Mouse (Mus musculus) lung, embryonic 14.5 days (tissue): ENCODE measurements at regions not wholly inside any gene's neighbourhood (a gene's known extent, or its start where the extent isn't known, plus 50 kb on each side); places are given as distances from the start of the nearest gene placed in this dataset.

ENCODE experiments used
- ATAC-seq: fragments of 200-750 bp; cut with Nextera tagmentation; 2 replicates; pipeline ENCODE4 v1.8.0; 2017; ENCODE audit warnings: mild to moderate bottlenecking, moderate TSS enrichment, moderate library complexity; ENCODE audit not compliant: insufficient read depth
- DNase-seq: peaks from one replicate; pipeline ENCODE4 v3.0.0-alpha.2; 2015
- H3K27ac ChIP-seq: fragments of 300-500 bp; sonication (generic); 2 replicates; pipeline ENCODE4 v1.5.1; 2014; ENCODE audit warnings: low read depth, mild to moderate bottlenecking, moderate library complexity
- H3K27me3 ChIP-seq: fragments of 300-500 bp; sonication (generic); 2 replicates; pipeline ENCODE4 v1.6.1; 2014; ENCODE audit warnings: low read length, control low read depth; ENCODE audit not compliant: insufficient read depth
- H3K36me3 ChIP-seq: fragments of 300-500 bp; sonication (generic); 2 replicates; pipeline ENCODE4 v1.6.1; 2014; ENCODE audit warnings: control low read depth; ENCODE audit not compliant: insufficient read depth
- H3K4me1 ChIP-seq: fragments of 300-500 bp; sonication (generic); 2 replicates; pipeline ENCODE4 v1.6.1; 2014; ENCODE audit warnings: antibody characterized with exemption, control low read depth; ENCODE audit not compliant: insufficient read depth
- H3K4me2 ChIP-seq: fragments of 300-500 bp; sonication (generic); 2 replicates; pipeline ENCODE4 v1.6.1; 2014; ENCODE audit warnings: mild to moderate bottlenecking
- H3K4me3 ChIP-seq: fragments of 300-500 bp; sonication (generic); 2 replicates; pipeline ENCODE4 v1.5.1; 2014; ENCODE audit warnings: low read depth, low read length
- H3K9ac ChIP-seq: fragments of 300-500 bp; sonication (generic); 2 replicates; pipeline ENCODE4 v1.6.1; 2014
- H3K9me3 ChIP-seq: fragments of 300-500 bp; sonication (generic); 2 replicates; pipeline ENCODE4 v1.6.1; 2016; ENCODE audit warnings: low read depth, low read length, control low read depth
- CTCF ChIP-seq: IDR thresholded peaks from 2 replicates; pipeline ENCODE4 v1.5.1; 2016; ENCODE audit warnings: antibody characterized with exemption, low read depth
- WGBS: fragments of 180-500 bp; shearing (Covaris S2); extraction: QIAGEN DNeasy Blood & Tissue Kit; methylation state at CpG from one replicate; pipeline ENCODE4 v1.1.7; 2014; 5-methylcytosine and 5-hydroxymethylcytosine counted together

DNA sequence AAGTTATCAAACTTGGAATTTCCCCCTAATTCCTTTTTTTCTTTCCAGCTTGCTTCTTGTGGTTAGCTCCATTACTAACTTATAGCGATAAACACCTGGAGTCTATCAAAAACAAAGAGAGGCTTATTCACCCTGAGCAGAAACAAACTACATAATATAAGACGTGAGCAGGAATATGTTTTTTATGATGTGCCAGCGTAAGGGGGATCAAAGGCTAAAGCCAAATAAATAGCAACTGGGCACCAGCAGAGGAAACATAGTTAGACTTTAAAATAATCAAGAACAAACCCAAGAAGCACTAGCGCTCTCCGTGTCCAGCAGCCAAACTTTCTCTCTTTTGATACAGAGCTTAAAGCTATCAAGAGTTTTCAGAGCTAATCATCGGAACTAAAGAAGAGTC, 76.1 kb downstream of the Rps12 start:
- no peak for ATAC-seq
- Histone ChIP-seq H3K4me3 (no peak overlapping the region), H3K4me1 (peaks cover 5% of the 10 kb centered on the region), H3K36me3 (no peaks in the 10 kb centered on the region), H3K9me3 (no peaks in the 10 kb centered on the region), H3K27ac (no peak overlapping the region), H3K9ac (no peak overlapping the region), H3K4me2 (0 out of 2 replicates have a peak overlapping the region, but pooled peaks have one; percentile 4), H3K27me3 (no peaks in the 10 kb centered on the region)
- no peak for TF ChIP-seq CTCF
- WGBS: 46% methylated on average over 6 of the region's 6 CpGs
- no peak for DNase-seq

DNA sequence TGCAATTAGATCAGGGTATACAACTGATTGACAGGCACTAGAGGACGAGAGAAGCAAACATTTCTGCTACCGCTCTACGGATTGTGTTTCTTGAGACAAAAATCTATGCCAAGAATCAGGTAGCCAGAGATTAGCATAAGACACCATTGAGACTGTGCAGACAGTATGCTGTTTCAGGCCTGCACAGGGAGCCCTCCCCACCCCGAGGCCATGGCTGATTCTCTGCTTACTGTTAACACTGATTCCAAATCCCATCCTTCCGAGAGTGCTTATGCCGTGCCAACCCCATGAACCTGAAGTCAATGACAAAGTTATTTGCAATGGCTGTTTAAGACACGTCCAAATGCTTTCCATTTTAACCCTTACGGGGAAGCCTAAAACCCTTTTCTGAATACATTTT, 78.8 kb downstream of the Rps12 start:
- no peaks in the 10 kb centered on the region for H3K9me3 ChIP-seq
- no peak overlapping the region for H3K4me2 ChIP-seq
- H3K36me3 ChIP-seq: no peaks in the 10 kb centered on the region
- peaks cover 5% of the 10 kb centered on the region for H3K4me1 ChIP-seq
- ATAC-seq (no peak), DNase-seq (no peak)
- no peak overlapping the region for H3K4me3 ChIP-seq
- no peak for TF ChIP-seq CTCF
- no peaks in the 10 kb centered on the region for H3K27me3 ChIP-seq
- H3K9ac ChIP-seq: no peak overlapping the region
- H3K27ac ChIP-seq: no peak overlapping the region
- WGBS: 81% methylated on average over 8 of the region's 8 CpGs

- peaks cover 5% of the 10 kb centered on the region for H3K4me1 ChIP-seq
- H3K27ac ChIP-seq: no peak overlapping the region
- no peak overlapping the region for H3K4me3 ChIP-seq
- H3K9ac ChIP-seq: no peak overlapping the region
- H3K36me3 ChIP-seq: no peaks in the 10 kb centered on the region
- H3K9me3 ChIP-seq: no peaks in the 10 kb centered on the region
- no peak; the same call in 1 of the 2 replicates for ATAC-seq
- no peaks in the 10 kb centered on the region for H3K27me3 ChIP-seq
- DNase-seq: peak; percentile 66
- TF ChIP-seq CTCF: no peak
- 22% methylated on average over 3 of the region's 3 CpGs for WGBS
- no peak overlapping the region for H3K4me2 ChIP-seq
Observed at GRCm38 (mm10) chr10:23707141-23707540, 79.9 kb downstream of the Rps12 start.

DNA sequence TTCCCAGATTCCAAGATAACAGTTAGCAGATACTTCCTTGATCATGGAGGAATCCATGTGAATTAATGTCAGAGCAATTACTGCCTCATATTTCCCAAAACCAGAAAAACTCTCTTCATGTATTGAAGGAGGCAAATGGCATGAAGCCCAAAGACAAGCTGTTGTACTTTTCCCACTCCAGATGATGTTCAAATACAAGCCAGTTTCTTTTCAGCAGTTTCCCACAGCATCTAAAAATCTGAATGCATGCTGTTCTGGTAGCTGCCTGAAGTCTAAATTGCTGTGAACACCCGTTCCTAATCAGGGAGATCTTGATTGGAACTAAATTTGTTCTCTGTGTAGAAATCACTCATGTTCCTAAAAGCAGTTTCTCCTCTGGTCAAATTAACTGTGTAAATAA, 83.0 kb downstream of the Rps12 start:
- TF ChIP-seq CTCF: no peak
- Histone ChIP-seq H3K4me1 (no peaks in the 10 kb centered on the region), H3K9ac (no peak overlapping the region), H3K4me3 (no peak overlapping the region), H3K27ac (no peak overlapping the region), H3K27me3 (no peaks in the 10 kb centered on the region), H3K4me2 (no peak overlapping the region), H3K36me3 (no peaks in the 10 kb centered on the region), H3K9me3 (no peaks in the 10 kb centered on the region)
- ATAC-seq: no peak
- WGBS: 41% methylated on average over 1 of the region's 1 CpGs
- DNase-seq: no peak

DNA sequence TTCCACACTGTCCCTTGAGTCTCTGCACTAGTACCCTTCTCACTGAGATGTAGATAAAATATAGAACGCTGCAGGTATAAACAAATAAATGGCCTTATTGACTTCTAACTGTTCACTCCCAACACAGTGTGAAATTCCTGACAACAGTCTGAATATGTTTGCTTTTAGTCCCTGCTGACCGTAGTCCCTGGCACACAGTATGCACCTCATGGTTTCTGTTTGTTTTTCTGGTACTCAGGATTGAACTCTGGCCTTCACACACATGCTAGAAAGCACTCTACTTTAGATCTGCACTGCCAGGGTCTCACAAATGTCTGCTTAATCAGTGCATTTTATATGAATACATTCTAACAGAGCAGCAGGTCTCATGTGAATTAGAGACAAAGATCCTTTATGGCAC, 95.8 kb downstream of the Rps12 start:
- Histone ChIP-seq H3K9me3 (no peaks in the 10 kb centered on the region), H3K27ac (no peak overlapping the region), H3K27me3 (no peaks in the 10 kb centered on the region), H3K4me2 (no peak overlapping the region), H3K4me3 (no peak overlapping the region), H3K9ac (no peak overlapping the region), H3K36me3 (no peaks in the 10 kb centered on the region), H3K4me1 (no peaks in the 10 kb centered on the region; the same call in 1 of the 2 replicates)
- no peak for ATAC-seq
- no peak for TF ChIP-seq CTCF
- no peak for DNase-seq
- WGBS: 45% methylated on average over 2 of the region's 2 CpGs

- ATAC-seq: peak; percentile 75; the same call in 1 of the 2 replicates
- 17% methylated on average over 10 of the region's 10 CpGs for WGBS
Observed at GRCm38 (mm10) chr10:23686969-23687368, 100.1 kb downstream of the Rps12 start.

DNA sequence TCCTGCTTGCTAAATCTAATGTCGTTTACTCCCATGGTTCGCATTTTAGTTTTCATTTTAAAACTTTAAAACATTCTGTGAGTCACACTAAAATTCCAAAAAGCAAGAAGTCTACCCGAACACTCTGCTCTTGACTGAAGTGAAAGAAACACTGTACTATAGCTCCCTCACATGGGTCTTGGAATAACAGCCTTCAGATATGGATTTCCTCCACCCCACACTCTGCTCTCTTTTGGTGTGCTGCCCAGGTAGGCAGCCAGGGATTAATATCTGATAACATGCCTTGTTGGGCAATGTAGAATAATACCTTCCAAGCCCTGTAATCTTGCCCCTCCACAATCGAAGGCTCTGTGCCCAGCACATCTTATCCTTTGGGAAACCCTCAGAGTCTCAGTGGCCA, 104.0 kb downstream of the Rps12 start:
- Histone ChIP-seq H3K9ac (no peak overlapping the region), H3K4me3 (no peak overlapping the region), H3K9me3 (no peaks in the 10 kb centered on the region), H3K36me3 (no peaks in the 10 kb centered on the region), H3K4me1 (no peaks in the 10 kb centered on the region; the same call in 1 of the 2 replicates), H3K27ac (no peak overlapping the region), H3K27me3 (no peaks in the 10 kb centered on the region), H3K4me2 (no peak overlapping the region)
- TF ChIP-seq CTCF: no peak
- no peak for ATAC-seq
- WGBS: 79% methylated on average over 4 of the region's 4 CpGs
- DNase-seq: no peak

More at GRCm38 (mm10) chr10:23686969-23687368, 100.1 kb downstream of the Rps12 start:
- H3K4me2 ChIP-seq: peak overlapping the region; percentile 41
- no peaks in the 10 kb centered on the region for H3K36me3 ChIP-seq
- no peak overlapping the region for H3K9ac ChIP-seq
- H3K4me1 ChIP-seq: no peaks in the 10 kb centered on the region; the same call in 1 of the 2 replicates
- no peak for TF ChIP-seq CTCF
- peak overlapping the region; percentile 15; the same call in 1 of the 2 replicates for H3K4me3 ChIP-seq
- peak; percentile 88 for DNase-seq
- H3K9me3 ChIP-seq: no peaks in the 10 kb centered on the region
- no peaks in the 10 kb centered on the region for H3K27me3 ChIP-seq
- H3K27ac ChIP-seq: peak overlapping the region; percentile 70

GRCm38 (mm10) chr10:23675911-23676310, 111.2 kb downstream of the Rps12 start:
- Histone ChIP-seq H3K9ac (no peak overlapping the region), H3K4me2 (no peak overlapping the region), H3K4me1 (no peaks in the 10 kb centered on the region), H3K9me3 (no peaks in the 10 kb centered on the region), H3K27ac (no peak overlapping the region), H3K27me3 (no peaks in the 10 kb centered on the region), H3K36me3 (no peaks in the 10 kb centered on the region), H3K4me3 (no peak overlapping the region)
- TF ChIP-seq CTCF: no peak
- 58% methylated on average over 6 of the region's 6 CpGs for WGBS
- no peak for ATAC-seq
- no peak for DNase-seq
